Mouse (Mus musculus) stomach, postnatal 0 days (tissue): ENCODE measurements at regions not wholly inside any gene's neighbourhood (a gene's known extent, or its start where the extent isn't known, plus 50 kb on each side); places are given as distances from the start of the nearest gene placed in this dataset.

Experiments used
- ATAC-seq: fragments of 200-750 bp; cut with Nextera tagmentation; 2 replicates; pipeline ENCODE4 v1.8.0; 2017; ENCODE audit not compliant: low FRiP score, low TSS enrichment
- DNase-seq: peaks from one replicate; pipeline ENCODE4 v3.0.0-alpha.2; 2016; ENCODE audit warnings: low spot score
- H3K27ac ChIP-seq: fragments of 300-500 bp; sonication (generic); replicated peaks from 2 replicates; pipeline ENCODE4 v1.5.1; 2014; ENCODE audit warnings: mild to moderate bottlenecking, control low read depth
- H3K27me3 ChIP-seq: fragments of 300-500 bp; sonication (generic); 2 replicates; pipeline ENCODE4 v1.6.1; 2014; ENCODE audit warnings: low read length; ENCODE audit not compliant: control insufficient read depth, insufficient read depth
- H3K36me3 ChIP-seq: fragments of 300-500 bp; sonication (generic); 2 replicates; pipeline ENCODE4 v1.6.1; 2014; ENCODE audit warnings: low read length, mixed read lengths; ENCODE audit not compliant: control insufficient read depth, insufficient read depth
- H3K4me1 ChIP-seq: fragments of 300-500 bp; sonication (generic); replicated peaks from 2 replicates; pipeline ENCODE4 v1.6.1; 2014; ENCODE audit warnings: antibody characterized with exemption; ENCODE audit not compliant: control insufficient read depth, insufficient read depth
- H3K4me2 ChIP-seq: fragments of 300-500 bp; sonication (generic); replicated peaks from 2 replicates; pipeline ENCODE4 v1.6.1; 2014; ENCODE audit warnings: low read depth, mild to moderate bottlenecking, control low read depth, moderate library complexity
- H3K4me3 ChIP-seq: fragments of 300-500 bp; sonication (generic); 2 replicates; pipeline ENCODE4 v1.5.1; 2014; ENCODE audit warnings: low read depth, low read length, control low read depth
- H3K9ac ChIP-seq: fragments of 300-500 bp; sonication (generic); 2 replicates; pipeline ENCODE4 v1.6.1; 2014; ENCODE audit warnings: mild to moderate bottlenecking, low read length, control low read depth, mixed read lengths
- H3K9me3 ChIP-seq: fragments of 300-500 bp; sonication (generic); 2 replicates; pipeline ENCODE4 v1.6.1; 2016; ENCODE audit warnings: low read length; ENCODE audit not compliant: control insufficient read depth
- CTCF ChIP-seq: IDR thresholded peaks from 2 replicates; pipeline ENCODE4 v1.5.1; 2016; ENCODE audit warnings: antibody characterized with exemption, low read depth, mild to moderate bottlenecking, moderate library complexity
- EP300 ChIP-seq: optimal IDR thresholded peaks from 2 replicates; pipeline ENCODE3; 2016; ENCODE audit warnings: antibody characterized with exemption
- whole genome bisulfite sequencing: fragments of 180-500 bp; shearing (Covaris S2); extraction: QIAGEN DNeasy Blood & Tissue Kit; methylation state at CpG from one replicate; pipeline ENCODE4 v1.1.7; 2014; 5-methylcytosine and 5-hydroxymethylcytosine counted together

GRCm38 (mm10) chr5:136632286-136632685 lies 60.7 kb upstream of the Myl10 start:
- WGBS, result 71% methylated on average over 5 of the region's 5 CpGs
- Histone ChIP-seq H3K4me2 (no peak overlapping the region), H3K36me3 (no peaks in the 10 kb centered on the region), H3K27me3 (no peaks in the 10 kb centered on the region), H3K4me3 (no peak overlapping the region), H3K9me3 (no peaks in the 10 kb centered on the region), H3K4me1 (no peaks in the 10 kb centered on the region), H3K9ac (no peak overlapping the region), H3K27ac (no peak overlapping the region)
- no peak for ATAC-seq
- DNase-seq, result no peak
- TF ChIP-seq EP300, result no peak
- TF ChIP-seq CTCF, result no peak

DNA sequence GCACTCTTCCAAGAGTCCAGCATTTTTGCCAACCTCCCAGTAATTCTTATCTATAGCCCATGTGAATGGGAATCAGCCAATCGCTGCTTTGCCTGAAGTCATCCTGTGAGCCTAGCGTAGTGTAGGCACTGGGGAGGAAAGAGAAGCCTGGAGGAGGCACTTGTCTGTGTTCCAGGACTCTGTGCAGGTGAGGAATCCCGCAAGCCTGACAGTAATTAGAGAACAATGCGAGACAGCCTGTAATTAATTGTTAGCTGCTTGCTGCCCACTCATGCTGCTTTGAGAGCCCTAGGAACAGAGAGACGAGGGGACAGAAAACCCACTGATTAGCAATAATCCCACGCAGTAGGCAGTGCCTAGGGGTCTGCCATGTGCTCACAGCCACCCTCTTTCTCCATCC lies 59.0 kb upstream of the Myl10 start:
- Histone ChIP-seq H3K9ac (no peak overlapping the region), H3K4me3 (no peak overlapping the region), H3K9me3 (no peaks in the 10 kb centered on the region), H3K27me3 (no peaks in the 10 kb centered on the region), H3K4me2 (no peak overlapping the region), H3K27ac (no peak overlapping the region), H3K4me1 (no peaks in the 10 kb centered on the region), H3K36me3 (no peaks in the 10 kb centered on the region)
- DNase-seq (no peak), ATAC-seq (no peak)
- WGBS, result 71% methylated on average over 6 of the region's 6 CpGs
- no peak for TF ChIP-seq CTCF
- no peak for TF ChIP-seq EP300

DNA sequence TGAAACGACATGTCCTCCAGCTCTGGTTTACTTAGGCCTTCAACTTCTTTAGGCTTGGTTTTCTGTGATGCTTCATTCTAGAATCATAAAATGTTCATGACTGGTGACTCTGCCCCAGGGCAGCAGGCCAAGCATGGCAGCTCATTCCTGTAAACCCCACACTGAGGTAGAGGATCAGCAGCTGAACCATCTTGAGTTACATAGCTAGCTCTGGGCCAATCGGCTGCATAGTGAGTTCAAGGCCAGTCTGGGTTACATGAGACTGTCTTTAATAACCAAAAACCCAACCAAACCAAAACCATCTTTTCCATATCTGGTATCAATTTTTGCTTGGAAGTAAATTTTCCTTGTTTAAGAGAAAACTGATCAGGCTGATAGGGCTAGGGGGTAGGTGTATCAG lies 57.8 kb upstream of the Myl10 start:
- ATAC-seq, result no peak
- H3K27me3 ChIP-seq, result no peaks in the 10 kb centered on the region
- DNase-seq, result no peak
- no peaks in the 10 kb centered on the region for H3K4me1 ChIP-seq
- no peak overlapping the region for H3K4me3 ChIP-seq
- WGBS, result 81% methylated on average over 2 of the region's 2 CpGs
- H3K9me3 ChIP-seq, result no peaks in the 10 kb centered on the region
- H3K27ac ChIP-seq, result no peak overlapping the region
- H3K9ac ChIP-seq, result no peak overlapping the region
- H3K36me3 ChIP-seq, result no peaks in the 10 kb centered on the region
- no peak overlapping the region for H3K4me2 ChIP-seq
- no peak for TF ChIP-seq CTCF
- TF ChIP-seq EP300, result no peak

GRCm38 (mm10) chr5:136636476-136636875 lies 56.5 kb upstream of the Myl10 start:
- no peak for DNase-seq
- Histone ChIP-seq H3K4me2 (no peak overlapping the region), H3K4me3 (no peak overlapping the region), H3K36me3 (no peaks in the 10 kb centered on the region), H3K27me3 (no peaks in the 10 kb centered on the region), H3K27ac (no peak overlapping the region), H3K9ac (no peak overlapping the region), H3K4me1 (no peaks in the 10 kb centered on the region), H3K9me3 (no peaks in the 10 kb centered on the region)
- WGBS, result 74% methylated on average over 1 of the region's 1 CpGs
- TF ChIP-seq CTCF, result no peak
- no peak for TF ChIP-seq EP300
- no peak for ATAC-seq

- Histone ChIP-seq H3K9me3 (no peaks in the 10 kb centered on the region), H3K4me3 (no peak overlapping the region), H3K36me3 (no peaks in the 10 kb centered on the region), H3K4me2 (no peak overlapping the region), H3K27ac (0 out of 2 replicates have a peak overlapping the region, but pooled peaks have one; percentile 45), H3K9ac (no peak overlapping the region; the same call in 1 of the 2 replicates), H3K27me3 (no peaks in the 10 kb centered on the region), H3K4me1 (no peaks in the 10 kb centered on the region)
- no peak for TF ChIP-seq CTCF
- no peak for TF ChIP-seq EP300
- 36% methylated on average over 11 of the region's 11 CpGs for WGBS
- DNase-seq (no peak), ATAC-seq (peak; percentile 45; the same call in 1 of the 2 replicates)
Observed at GRCm38 (mm10) chr5:136637872-136638271, 55.1 kb upstream of the Myl10 start.

- H3K9me3 ChIP-seq, result no peaks in the 10 kb centered on the region
- WGBS, result 88% methylated on average over 4 of the region's 5 CpGs
- H3K36me3 ChIP-seq, result no peaks in the 10 kb centered on the region
- no peak for TF ChIP-seq EP300
- no peak overlapping the region for H3K4me2 ChIP-seq
- H3K4me1 ChIP-seq, result no peaks in the 10 kb centered on the region
- H3K27me3 ChIP-seq, result no peaks in the 10 kb centered on the region
- no peak for ATAC-seq
- no peak overlapping the region for H3K9ac ChIP-seq
- no peak overlapping the region for H3K4me3 ChIP-seq
- no peak for DNase-seq
- no peak overlapping the region for H3K27ac ChIP-seq
Observed at GRCm38 (mm10) chr5:136640871-136641619, 51.9 kb upstream of the Myl10 start.
